Mouse (Mus musculus) right cerebral cortex, postnatal 4 days (tissue): ENCODE results near the gene Pafah1b3.
"Not testable (repeated sequence)": the region's sequence is repeated elsewhere in the genome, so short reads cannot be mapped to it uniquely, and the experiment has no call there.

Source experiments
- DNase-seq: peaks from one replicate; pipeline ENCODE4 v3.0.0-alpha.2; 2022

Pafah1b3 gene

GRCm38 (mm10) chr7:25297454-25298325 is at the start of gene Pafah1b3:
Pafah1b3 (minus strand) TSS chr7:25297986.
- DNase-seq: peak; percentile 90

GRCm38 (mm10) chr7:25341000-25341784 is 43.4 kb upstream of the Pafah1b3 start:
- peak; percentile 37 for DNase-seq

GRCm38 (mm10) chr7:25339329-25339728 is 41.5 kb upstream of the Pafah1b3 start:
- DNase-seq: no peak

GRCm38 (mm10) chr7:25334472-25334871 is 36.7 kb upstream of the Pafah1b3 start:
- no peak for DNase-seq

- peak; percentile 71 for DNase-seq
These were observed 36.0 kb upstream of the Pafah1b3 start for GRCm38 (mm10) chr7:25333596-25334307.

- no peak for DNase-seq
These were observed 28.4 kb upstream of the Pafah1b3 start for GRCm38 (mm10) chr7:25326233-25326632.

GRCm38 (mm10) chr7:25325431-25325830 is 27.6 kb upstream of the Pafah1b3 start:
- DNase-seq: not testable (repeated sequence)

- DNase-seq: no peak
These were observed 25.4 kb upstream of the Pafah1b3 start for GRCm38 (mm10) chr7:25323219-25323618.

- DNase-seq: no peak
These were observed 24.3 kb upstream of the Pafah1b3 start for GRCm38 (mm10) chr7:25322058-25322484.

GRCm38 (mm10) chr7:25317446-25317999 is 19.7 kb upstream of the Pafah1b3 start:
- DNase-seq: no peak

- DNase-seq: peak; percentile 97
These were observed 19.0 kb upstream of the Pafah1b3 start, which contains the start of gene Megf8 for GRCm38 (mm10) chr7:25316532-25317445. Megf8 (plus strand) TSS chr7:25317164.

- peak; percentile 52 for DNase-seq
These were observed 17.7 kb upstream of the Pafah1b3 start for GRCm38 (mm10) chr7:25315306-25316041.

- DNase-seq: no peak
These were observed 17.0 kb upstream of the Pafah1b3 start for GRCm38 (mm10) chr7:25314606-25315305.

- DNase-seq: no peak
These were observed 15.5 kb upstream of the Pafah1b3 start for GRCm38 (mm10) chr7:25313325-25313724.

GRCm38 (mm10) chr7:25311193-25311592 is 13.4 kb upstream of the Pafah1b3 start:
- DNase-seq: no peak

- no peak for DNase-seq
These were observed 11.6 kb upstream of the Pafah1b3 start for GRCm38 (mm10) chr7:25309425-25309824.

- no peak for DNase-seq
These were observed 11.0 kb upstream of the Pafah1b3 start for GRCm38 (mm10) chr7:25308702-25309318.

GRCm38 (mm10) chr7:25306614-25306996 is 8.8 kb upstream of the Pafah1b3 start:
- no peak for DNase-seq

GRCm38 (mm10) chr7:25305956-25306613 is 8.3 kb upstream of the Pafah1b3 start, which contains the start of gene Tmem145:
Tmem145 (plus strand) TSS chr7:25306106.
- peak; percentile 66 for DNase-seq
